Mouse (Mus musculus): ENCODE measurements around the gene Pfkfb4. TPM values are rescaled to one million over a fixed set of nuclear protein-coding genes. Genes with fewer than 3 reads are reported as not detected.

Pfkfb4 gene
- total RNA-seq, 2 experiments from 2014 or later = 12.3 to 13.3 TPM

- ATAC-seq (replicated peaks; ENCODE audit: low FRiP score, poor library complexity, severe bottlenecking) = 0 out of 2 replicates have a peak, but pooled peaks have one; percentile 6
Observed at GRCm38 (mm10) chr9:108992085-108992469, 499 bp downstream of the Pfkfb4 start.

GRCm38 (mm10) chr9:108992620-108993361 lies 1.2 kb downstream of the Pfkfb4 start:
- no peak for ATAC-seq (replicated peaks; ENCODE audit: low FRiP score, poor library complexity, severe bottlenecking)

- ATAC-seq (replicated peaks; ENCODE audit: low FRiP score, poor library complexity, severe bottlenecking) = no peak
Observed at GRCm38 (mm10) chr9:108996411-108996810, 4.8 kb downstream of the Pfkfb4 start.

- no peak for ATAC-seq (replicated peaks; ENCODE audit: low FRiP score, poor library complexity, severe bottlenecking)
Observed at GRCm38 (mm10) chr9:108998287-108999166, 6.9 kb downstream of the Pfkfb4 start.

GRCm38 (mm10) chr9:108999167-108999526 lies 7.6 kb downstream of the Pfkfb4 start:
- no peak for ATAC-seq (replicated peaks; ENCODE audit: low FRiP score, poor library complexity, severe bottlenecking)

- ATAC-seq (replicated peaks; ENCODE audit: low FRiP score, poor library complexity, severe bottlenecking) = peak; percentile 85
Observed at GRCm38 (mm10) chr9:109000726-109001125, 9.1 kb downstream of the Pfkfb4 start.

GRCm38 (mm10) chr9:109003201-109003600 lies 11.6 kb downstream of the Pfkfb4 start:
- 0 out of 2 replicates have a peak, but pooled peaks have one; percentile 40 for ATAC-seq (replicated peaks; ENCODE audit: low FRiP score, poor library complexity, severe bottlenecking)

- ATAC-seq (replicated peaks; ENCODE audit: low FRiP score, poor library complexity, severe bottlenecking) = no peak
Observed at GRCm38 (mm10) chr9:109007025-109007780, 15.6 kb downstream of the Pfkfb4 start.

- no peak for ATAC-seq (replicated peaks; ENCODE audit: low FRiP score, poor library complexity, severe bottlenecking)
Observed at GRCm38 (mm10) chr9:109008081-109008480, 16.5 kb downstream of the Pfkfb4 start.

- ATAC-seq (replicated peaks; ENCODE audit: low FRiP score, poor library complexity, severe bottlenecking) = no peak
Observed at GRCm38 (mm10) chr9:109008994-109009635, 17.5 kb downstream of the Pfkfb4 start.

- peak; percentile 88 for ATAC-seq (replicated peaks; ENCODE audit: low FRiP score, poor library complexity, severe bottlenecking)
Observed at GRCm38 (mm10) chr9:109009636-109010315, 18.2 kb downstream of the Pfkfb4 start.

GRCm38 (mm10) chr9:109010316-109010690 lies 18.7 kb downstream of the Pfkfb4 start:
- ATAC-seq (replicated peaks; ENCODE audit: low FRiP score, poor library complexity, severe bottlenecking) = no peak

- ATAC-seq (replicated peaks; ENCODE audit: low FRiP score, poor library complexity, severe bottlenecking) = no peak; the same call in 1 of the 2 replicates
Observed at GRCm38 (mm10) chr9:109015397-109015796, 23.8 kb downstream of the Pfkfb4 start.

- peak; percentile 79 for ATAC-seq (replicated peaks; ENCODE audit: low FRiP score, poor library complexity, severe bottlenecking)
Observed at GRCm38 (mm10) chr9:109016973-109017604, 25.5 kb downstream of the Pfkfb4 start.

- ATAC-seq (replicated peaks; ENCODE audit: low FRiP score, poor library complexity, severe bottlenecking) = no peak
Observed at GRCm38 (mm10) chr9:109021428-109021827, 29.9 kb downstream of the Pfkfb4 start.

GRCm38 (mm10) chr9:109022866-109023685 lies 31.5 kb downstream of the Pfkfb4 start:
- no peak for ATAC-seq (replicated peaks; ENCODE audit: low FRiP score, poor library complexity, severe bottlenecking)

GRCm38 (mm10) chr9:109027521-109027920 lies 35.9 kb downstream of the Pfkfb4 start:
- no peak for ATAC-seq (replicated peaks; ENCODE audit: low FRiP score, poor library complexity, severe bottlenecking)

- ATAC-seq (replicated peaks; ENCODE audit: low FRiP score, poor library complexity, severe bottlenecking) = no peak
Observed at GRCm38 (mm10) chr9:109028421-109028820, 36.8 kb downstream of the Pfkfb4 start.
